Mouse (Mus musculus): ENCODE measurements around the gene Hmx2. TPM values are rescaled to one million over a fixed set of nuclear protein-coding genes. Genes with fewer than 3 reads are reported as not detected.

The Hmx2 gene
- total RNA-seq (2021), result not detected

DNA sequence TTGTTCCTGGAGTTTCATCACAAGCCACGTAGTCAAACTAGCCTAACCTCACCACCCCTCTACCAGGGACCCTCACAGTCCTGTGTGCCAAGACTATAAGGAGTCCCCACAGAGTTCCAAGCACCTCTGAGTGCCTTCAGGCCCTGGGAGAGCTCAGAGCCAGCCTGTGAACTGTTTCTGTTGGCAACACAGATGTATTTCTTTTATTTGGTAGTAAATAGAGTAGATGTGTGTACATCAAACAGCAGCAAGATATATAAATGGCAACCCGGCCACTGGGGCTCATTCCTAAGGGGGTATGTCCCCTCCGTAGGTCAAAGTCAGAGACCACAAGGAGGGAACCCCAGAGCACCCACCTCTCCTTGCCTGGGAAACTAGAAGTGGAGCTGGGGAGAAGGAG is at the start of gene Hmx2:
Gene Hmx2 (plus strand): TSS at position 301 of the 400 bp plus-strand sequence.
- intact Hi-C loops (cut with DNase I), result no loop called here
- no peak for DNase-seq (ENCODE audit: extremely low spot score in 1 of 2, low spot score in 2 of 2)

- intact Hi-C loops (cut with DNase I), result no loop called here
- no peak for DNase-seq (ENCODE audit: extremely low spot score in 1 of 2, low spot score in 2 of 2)
These were observed 44.8 kb upstream of the Hmx2 start for GRCm38 (mm10) chr7:131503739-131504138.

- intact Hi-C loops (cut with DNase I), result loop anchor here (5.0 to 10.0 kb wide), 2 partner anchors 105 to 342 kb away; no protein-coding TSS in a partner anchor
- peak; percentile 72 to 86 for DNase-seq (ENCODE audit: extremely low spot score in 1 of 2, low spot score in 2 of 2)
These were observed 8.6 kb upstream of the Hmx2 start for GRCm38 (mm10) chr7:131539979-131540378.

DNA sequence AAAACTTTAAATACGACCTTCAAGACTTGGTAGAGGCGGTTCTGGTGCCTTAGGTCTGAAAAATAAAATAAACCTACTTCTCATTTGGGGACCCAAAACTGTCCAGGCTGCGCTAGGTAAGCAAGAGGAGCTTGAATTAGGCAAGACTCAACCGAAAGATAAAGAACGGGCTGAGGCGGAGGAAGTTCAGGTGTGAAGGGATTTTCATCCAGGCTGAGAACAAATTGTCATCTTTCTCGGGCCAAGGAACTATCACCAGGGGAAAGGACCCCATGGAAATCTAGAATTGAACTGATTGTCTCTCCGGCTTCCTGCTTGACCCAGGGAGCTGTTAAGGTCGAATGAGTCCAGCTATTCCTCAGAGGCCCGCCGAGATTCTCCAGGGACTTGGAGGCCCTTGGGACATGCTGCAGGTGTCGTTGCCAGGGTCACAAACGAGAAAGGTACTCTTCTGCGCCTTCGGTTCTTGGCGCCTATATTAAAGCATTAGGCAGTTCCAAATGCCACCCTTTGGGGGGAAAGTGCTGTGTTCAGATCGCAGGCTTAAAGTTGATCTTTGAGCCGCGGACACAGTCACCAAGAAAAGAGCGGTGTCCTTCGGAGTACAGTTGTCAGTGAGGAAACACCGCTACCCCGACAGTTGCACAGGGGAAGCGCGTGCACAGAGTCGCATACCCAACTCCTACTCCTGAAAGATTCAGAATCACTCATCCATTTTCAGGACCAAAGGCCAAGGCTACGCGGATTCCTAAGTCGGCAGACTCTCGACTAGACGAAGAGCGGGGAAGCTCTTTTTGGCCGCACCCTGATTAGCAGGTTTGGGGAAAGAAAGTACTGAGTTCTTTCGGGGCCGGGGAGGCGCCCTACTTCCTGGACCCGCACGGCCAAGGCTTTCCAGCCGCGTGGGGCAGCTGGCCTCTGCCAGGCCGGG is 7.1 kb upstream of the Hmx2 start:
- DNase-seq (ENCODE audit: extremely low spot score in 1 of 2, low spot score in 2 of 2), result no peak
- intact Hi-C loops (cut with DNase I), result loop anchor here (5.0 kb wide), 1 partner anchor 341 kb away; no protein-coding TSS in a partner anchor

- DNase-seq (ENCODE audit: extremely low spot score in 1 of 2, low spot score in 2 of 2), result peak in 1 of 2 experiments; percentile 29
- intact Hi-C loops (cut with DNase I), result loop anchor here (5.0 kb wide), 1 partner anchor 340 kb away; no protein-coding TSS in a partner anchor
These were observed 6.3 kb upstream of the Hmx2 start, which contains the start of gene Hmx3 for GRCm38 (mm10) chr7:131542115-131542871. TSS of gene Hmx3 (plus strand) at chr7:131542867.

- intact Hi-C loops (cut with DNase I), result loop anchor here (5.0 kb wide), 1 partner anchor 339 kb away; no protein-coding TSS in a partner anchor
These were observed 5.5 kb upstream of the Hmx2 start for GRCm38 (mm10) chr7:131542872-131543622.

GRCm38 (mm10) chr7:131543623-131544481 is 4.7 kb upstream of the Hmx2 start:
- intact Hi-C loops (cut with DNase I), result loop anchor here (5.0 kb wide), 1 partner anchor 338 kb away; no protein-coding TSS in a partner anchor
- DNase-seq (ENCODE audit: extremely low spot score in 1 of 2, low spot score in 2 of 2), result no peak

More at GRCm38 (mm10) chr7:131542872-131543622, 5.5 kb upstream of the Hmx2 start:
- DNase-seq (ENCODE audit: extremely low spot score in 1 of 2, low spot score in 2 of 2), result no peak

DNA sequence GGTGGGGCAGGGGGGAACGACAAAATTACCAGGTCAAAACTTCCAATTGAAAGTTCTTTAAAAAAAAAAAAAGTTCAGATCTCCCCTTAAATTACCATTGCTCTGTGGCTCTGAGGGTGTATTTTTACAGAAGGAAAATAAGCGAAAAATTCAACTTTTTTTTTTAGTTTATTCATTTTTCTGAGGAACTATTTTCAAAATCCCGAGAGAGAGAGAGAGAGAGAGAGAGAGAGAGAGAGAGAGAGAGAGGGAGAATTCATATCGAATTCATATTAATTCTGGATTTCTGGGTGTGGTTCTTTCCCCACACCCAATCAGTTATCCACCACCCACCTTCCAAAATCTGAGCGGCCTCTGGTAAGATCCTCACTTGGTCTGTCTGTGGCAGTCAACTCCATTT is 3.7 kb upstream of the Hmx2 start:
- intact Hi-C loops (cut with DNase I), result loop anchor here (5.0 kb wide), 1 partner anchor 337 kb away; no protein-coding TSS in a partner anchor
- no peak for DNase-seq (ENCODE audit: extremely low spot score in 1 of 2, low spot score in 2 of 2)

GRCm38 (mm10) chr7:131545701-131546385 is 2.7 kb upstream of the Hmx2 start:
- DNase-seq (ENCODE audit: extremely low spot score in 1 of 2, low spot score in 2 of 2), result no peak
- intact Hi-C loops (cut with DNase I), result no loop called here

DNA sequence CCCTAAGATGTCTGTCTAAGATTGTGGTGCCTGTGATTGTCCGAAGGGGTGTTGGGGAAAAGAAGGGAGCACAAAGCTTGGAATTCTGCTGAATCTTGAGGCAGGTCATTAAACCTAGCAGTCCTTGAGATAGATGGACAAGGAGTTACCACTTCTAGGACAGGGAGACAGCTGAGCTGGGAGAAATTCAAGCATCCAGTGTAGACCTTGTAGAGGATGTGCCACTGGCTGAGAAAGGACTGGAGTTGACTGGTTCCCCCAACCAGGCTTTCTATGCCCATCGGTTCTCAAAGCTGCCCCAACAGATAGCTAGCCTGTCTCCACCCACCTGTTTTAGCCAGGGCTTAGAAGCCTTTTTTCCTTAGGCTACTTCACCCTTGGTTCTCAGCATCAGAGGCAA is 2.1 kb upstream of the Hmx2 start:
- intact Hi-C loops (cut with DNase I), result no loop called here
- DNase-seq (ENCODE audit: extremely low spot score in 1 of 2, low spot score in 2 of 2), result no peak

DNA sequence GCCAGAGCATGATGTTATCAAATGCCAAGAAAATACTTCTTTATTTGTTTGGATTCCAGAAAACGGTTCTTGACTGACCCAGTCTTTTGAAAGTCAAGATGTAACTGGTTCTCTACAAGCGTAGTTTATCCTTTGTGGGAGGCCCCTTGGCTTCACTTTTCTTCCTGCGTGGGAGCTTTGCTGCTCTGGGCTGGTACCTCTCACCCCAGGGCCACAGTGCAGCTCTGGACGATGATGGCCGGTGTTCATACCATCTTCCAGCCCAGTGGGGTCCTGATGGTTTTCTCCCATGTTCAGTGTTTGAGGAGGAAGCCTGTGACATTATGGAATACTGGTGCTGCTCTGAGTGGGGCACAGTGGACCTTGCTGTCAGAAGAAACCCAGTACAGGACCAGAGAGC is 1.1 kb upstream of the Hmx2 start:
- no peak for DNase-seq (ENCODE audit: extremely low spot score in 1 of 2, low spot score in 2 of 2)
- intact Hi-C loops (cut with DNase I), result no loop called here

DNA sequence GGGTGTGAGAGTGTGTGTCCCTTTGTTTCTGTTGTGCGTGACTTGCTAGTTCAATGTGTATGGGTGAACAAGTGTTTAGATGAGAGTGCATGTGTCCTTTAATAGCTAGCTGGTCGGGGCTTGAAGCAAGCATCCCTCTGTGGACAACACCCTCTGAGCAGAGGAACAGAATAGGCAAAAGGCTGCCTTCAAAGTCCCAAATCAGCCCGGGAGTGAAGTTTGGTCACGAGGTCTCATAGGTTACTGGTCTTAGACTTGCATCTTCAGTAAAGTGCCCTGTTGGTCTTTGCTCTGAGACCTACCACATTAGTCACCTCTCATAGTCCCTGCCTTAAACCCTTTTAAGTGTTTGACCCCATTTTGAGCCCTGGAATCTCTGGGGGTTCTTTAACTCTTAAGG is 2.9 kb downstream of the Hmx2 start:
- intact Hi-C loops (cut with DNase I), result no loop called here

GRCm38 (mm10) chr7:131551931-131552741 is 3.6 kb downstream of the Hmx2 start:
- no peak for DNase-seq (ENCODE audit: extremely low spot score in 1 of 2, low spot score in 2 of 2)
- intact Hi-C loops (cut with DNase I), result no loop called here

More for the DNA sequence above, 2.9 kb downstream of the Hmx2 start:
- no peak for DNase-seq (ENCODE audit: extremely low spot score in 1 of 2, low spot score in 2 of 2)

DNA sequence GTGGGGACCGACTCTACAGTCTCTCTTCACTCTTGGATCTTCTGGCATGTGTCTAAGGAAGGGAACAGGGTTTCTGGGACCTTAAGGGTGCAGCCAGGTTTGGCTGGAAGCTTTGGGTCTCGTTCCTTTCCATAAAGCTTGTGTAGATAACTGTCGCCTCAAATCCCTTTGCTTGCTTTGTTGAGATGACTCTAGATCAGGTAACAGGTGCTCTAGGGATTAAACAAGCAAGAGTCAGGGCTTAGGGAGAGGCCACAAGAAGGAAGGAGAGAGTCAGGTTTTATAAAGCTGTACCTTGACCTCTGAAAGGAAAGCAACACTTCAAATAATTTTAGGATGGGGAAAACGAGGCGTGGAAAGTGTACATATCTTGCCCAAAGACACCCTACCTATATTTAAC is 4.2 kb downstream of the Hmx2 start:
- no peak for DNase-seq (ENCODE audit: extremely low spot score in 1 of 2, low spot score in 2 of 2)
- intact Hi-C loops (cut with DNase I), result no loop called here

- no peak for DNase-seq (ENCODE audit: extremely low spot score in 1 of 2, low spot score in 2 of 2)
- intact Hi-C loops (cut with DNase I), result no loop called here
These were observed 5.2 kb downstream of the Hmx2 start for GRCm38 (mm10) chr7:131553771-131554175.

Data from left cerebral cortex, postnatal 10 days (tissue).